Mouse (Mus musculus) lung, postnatal 0 days (tissue): ENCODE measurements at regions not wholly inside any gene's neighbourhood (a gene's known extent, or its start where the extent isn't known, plus 50 kb on each side); places are given as distances from the start of the nearest gene placed in this dataset.

Experiments used
- CTCF ChIP-seq: IDR thresholded peaks from 2 replicates; pipeline ENCODE4 v1.5.1; 2016; ENCODE audit warnings: antibody characterized with exemption, mild to moderate bottlenecking
- EP300 ChIP-seq: IDR thresholded peaks from 2 replicates; pipeline ENCODE4 v1.6.1; 2016; ENCODE audit warnings: antibody characterized with exemption, mild to moderate bottlenecking, control low read depth

DNA sequence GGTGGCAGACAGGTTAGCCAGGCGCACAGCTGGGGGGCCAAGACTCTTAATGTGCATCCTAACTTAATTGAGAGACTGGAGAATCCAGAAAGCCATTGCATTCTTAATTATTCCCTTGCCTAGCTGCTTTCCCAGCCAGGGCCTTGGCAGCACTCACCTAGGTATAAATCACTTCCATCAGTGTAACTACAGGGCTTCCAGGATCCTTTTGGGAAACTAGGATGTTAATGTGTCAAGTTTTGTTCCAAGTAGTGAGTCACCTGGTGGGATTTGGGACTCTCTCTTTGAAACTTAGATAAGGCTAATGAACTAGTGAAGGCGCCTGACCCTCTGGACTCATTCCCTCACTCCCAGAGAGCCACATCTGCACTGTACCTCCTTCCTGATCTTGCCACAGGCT is 484.3 kb upstream of the Klhl29 start:
- TF ChIP-seq EP300 (no peak), CTCF (no peak)
